Mouse (Mus musculus) kidney, adult 2 months (tissue): ENCODE results near the gene Hyal5.

Experiments used
- CTCF ChIP-seq: fragments of 200-500 bp; conservative IDR thresholded peaks from 2 replicates; pipeline ENCODE4 v1.5.1; 2011; ENCODE audit warnings: low read depth, mild to moderate bottlenecking, control low read depth, low read length, moderate library complexity, mixed read lengths; ENCODE audit not compliant: insufficient read depth, insufficient read length
- POLR2A ChIP-seq: fragments of 200-500 bp; IDR thresholded peaks from one replicate; pipeline ENCODE4 v1.6.1; 2011; ENCODE audit warnings: low read depth, low read length, control low read depth

- TF ChIP-seq POLR2A (no peak), CTCF (no peak)
Observed at GRCm38 (mm10) chr6:24857697-24858096, at the start of gene Hyal5.
